Mouse (Mus musculus): ENCODE data around the gene Arhgap23. TPM values are rescaled to one million over a fixed set of nuclear protein-coding genes. Genes with fewer than 3 reads are reported as not detected.

Arhgap23 gene
- polyA plus RNA-seq, 1 experiment from 2014 or later: 9.3 TPM

- Histone ChIP-seq H3K9me3 (replicated peaks) (no peaks in the 10 kb centered on the region), H3K4me3 (peak overlapping the region; percentile 28), H3K36me3 (no peaks in the 10 kb centered on the region), H3K4me1 (peaks cover 27% of the 10 kb centered on the region), H3K4me2 (replicated peaks) (peak overlapping the region; percentile 58), H3K27ac (peak overlapping the region; percentile 74), H3K27me3 (peaks cover 7% of the 10 kb centered on the region; the same call in 1 of the 2 replicates), H3K9ac (peak overlapping the region; percentile 28; the same call in 1 of the 2 replicates)
- peak; percentile 81 for ATAC-seq (ENCODE audit: low FRiP score)
- WGBS: 1% methylated on average over 31 of the region's 32 CpGs
Observed at GRCm38 (mm10) chr11:97427794-97428725, 12.7 kb downstream of the Arhgap23 start.

DNA sequence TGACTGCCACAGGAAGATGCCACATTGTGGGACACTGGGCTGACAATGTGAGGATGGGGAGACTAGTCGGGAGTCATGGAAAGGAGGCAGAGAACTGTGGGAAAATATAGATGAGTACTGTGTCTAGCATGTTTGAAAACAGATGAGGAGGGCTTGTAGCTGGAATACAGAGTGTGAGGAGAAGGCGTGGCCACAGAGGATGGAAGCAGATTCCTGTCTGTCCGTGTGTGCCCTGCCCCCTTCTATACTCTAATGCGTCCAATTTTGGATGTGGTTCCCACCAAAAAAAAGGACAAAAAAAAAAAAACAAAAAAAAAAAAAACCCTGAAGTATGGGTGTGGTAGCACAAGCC, 13.4 kb downstream of the Arhgap23 start:
- H3K4me1 ChIP-seq: peaks cover 25% of the 10 kb centered on the region
- no peaks in the 10 kb centered on the region for H3K9me3 ChIP-seq (replicated peaks)
- no peaks in the 10 kb centered on the region for H3K36me3 ChIP-seq
- H3K4me2 ChIP-seq (replicated peaks): peak overlapping the region; percentile 58
- H3K9ac ChIP-seq: peak overlapping the region; percentile 9; the same call in 1 of the 2 replicates
- H3K4me3 ChIP-seq: peak overlapping the region; percentile 28
- peaks cover 7% of the 10 kb centered on the region; the same call in 1 of the 2 replicates for H3K27me3 ChIP-seq
- no peak for ATAC-seq (ENCODE audit: low FRiP score)
- peak overlapping the region; percentile 74 for H3K27ac ChIP-seq
- 63% methylated on average over 4 of the region's 4 CpGs for WGBS

- Histone ChIP-seq H3K4me1 (peaks cover 22% of the 10 kb centered on the region), H3K27me3 (peaks cover 7% of the 10 kb centered on the region; the same call in 1 of the 2 replicates), H3K36me3 (no peaks in the 10 kb centered on the region), H3K27ac (no peak overlapping the region), H3K4me3 (no peak overlapping the region), H3K4me2 (replicated peaks) (no peak overlapping the region), H3K9me3 (replicated peaks) (no peaks in the 10 kb centered on the region), H3K9ac (no peak overlapping the region)
- ATAC-seq (ENCODE audit: low FRiP score): no peak
- WGBS: 79% methylated on average over 8 of the region's 8 CpGs
Observed at GRCm38 (mm10) chr11:97429615-97430014, 14.3 kb downstream of the Arhgap23 start.

DNA sequence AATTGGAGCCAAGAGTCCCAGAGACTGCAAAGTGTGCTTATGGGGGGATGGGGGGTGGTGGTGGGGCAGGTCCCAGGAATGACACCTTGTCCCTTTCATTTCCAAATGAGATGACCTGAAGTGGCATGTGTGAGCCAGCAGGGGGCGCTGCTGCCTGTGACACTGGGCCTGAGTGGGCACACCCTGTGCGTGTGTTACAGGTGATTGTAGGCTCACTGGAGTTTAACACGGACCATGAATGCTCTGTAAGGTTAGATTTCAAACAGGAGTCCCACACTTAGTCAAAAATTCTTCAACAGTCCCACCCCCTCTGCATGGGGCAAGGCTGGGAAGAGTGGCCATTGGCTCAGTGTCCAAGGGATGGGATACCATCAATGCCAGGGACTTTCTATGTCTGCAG, 16.7 kb downstream of the Arhgap23 start:
- Histone ChIP-seq H3K4me3 (no peak overlapping the region), H3K27ac (no peak overlapping the region), H3K27me3 (peaks cover 7% of the 10 kb centered on the region; the same call in 1 of the 2 replicates), H3K4me1 (peaks cover 41% of the 10 kb centered on the region), H3K4me2 (replicated peaks) (no peak overlapping the region), H3K36me3 (no peaks in the 10 kb centered on the region), H3K9me3 (replicated peaks) (no peaks in the 10 kb centered on the region), H3K9ac (no peak overlapping the region)
- WGBS: 17% methylated on average over 3 of the region's 3 CpGs
- no peak for ATAC-seq (ENCODE audit: low FRiP score)

DNA sequence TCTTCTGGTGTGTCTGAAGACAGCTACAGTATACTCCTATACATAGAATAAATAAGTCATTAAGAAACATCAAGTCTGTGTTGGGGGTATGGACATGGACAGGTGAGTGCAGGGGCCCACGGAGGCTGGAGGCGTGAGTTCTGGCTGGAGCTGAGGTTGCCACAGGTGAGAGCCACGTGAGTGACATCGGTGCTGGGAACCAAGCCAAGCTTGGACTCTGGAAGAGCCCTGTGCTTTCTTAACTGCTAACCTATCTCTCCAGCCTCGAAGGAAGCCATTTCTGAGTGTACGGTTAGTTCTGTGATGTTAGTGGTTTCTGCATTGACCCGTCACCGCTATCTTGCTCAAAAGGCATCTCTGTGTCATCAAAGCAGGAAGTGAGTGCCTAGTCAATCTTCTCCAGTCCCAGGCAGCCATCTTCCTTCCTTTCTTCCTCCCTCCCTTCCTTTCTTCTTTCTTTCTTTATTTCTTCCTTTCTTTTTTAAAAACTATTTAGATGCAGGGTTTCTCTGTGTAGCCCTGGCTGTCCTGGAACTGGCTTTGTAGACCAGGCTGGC, 17.7 kb downstream of the Arhgap23 start:
- Histone ChIP-seq H3K4me3 (no peak overlapping the region), H3K4me1 (peaks cover 40% of the 10 kb centered on the region), H3K27ac (no peak overlapping the region), H3K9me3 (replicated peaks) (no peaks in the 10 kb centered on the region), H3K4me2 (replicated peaks) (no peak overlapping the region), H3K36me3 (no peaks in the 10 kb centered on the region), H3K27me3 (peaks cover 7% of the 10 kb centered on the region; the same call in 1 of the 2 replicates), H3K9ac (no peak overlapping the region)
- 89% methylated on average over 8 of the region's 8 CpGs for WGBS
- ATAC-seq (ENCODE audit: low FRiP score): no peak

DNA sequence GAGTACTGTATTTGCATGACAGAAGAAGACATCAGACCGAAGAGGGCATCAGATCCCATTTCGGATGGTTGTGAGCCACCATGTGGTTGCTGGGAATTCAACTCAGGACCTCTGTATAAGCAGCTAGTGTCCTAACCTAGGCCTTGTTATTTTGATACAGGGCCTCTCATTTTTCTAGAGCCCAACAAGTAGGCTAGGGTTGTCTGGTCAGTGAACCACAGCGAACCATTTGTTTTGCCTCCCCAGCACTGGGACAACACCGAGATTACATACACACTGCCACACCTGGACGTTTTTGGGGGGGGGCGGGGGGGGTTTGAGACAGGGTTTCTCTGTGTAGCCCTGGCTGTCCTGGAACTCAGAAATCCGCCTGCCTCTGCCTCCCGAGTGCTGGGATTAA, 18.8 kb downstream of the Arhgap23 start:
- no peaks in the 10 kb centered on the region for H3K36me3 ChIP-seq
- WGBS: 77% methylated on average over 8 of the region's 8 CpGs
- no peaks in the 10 kb centered on the region for H3K9me3 ChIP-seq (replicated peaks)
- no peak overlapping the region for H3K27ac ChIP-seq
- peaks cover 38% of the 10 kb centered on the region for H3K4me1 ChIP-seq
- H3K27me3 ChIP-seq: peaks cover 14% of the 10 kb centered on the region
- no peak overlapping the region for H3K9ac ChIP-seq
- no peak for ATAC-seq (ENCODE audit: low FRiP score)
- no peak overlapping the region for H3K4me2 ChIP-seq (replicated peaks)
- H3K4me3 ChIP-seq: no peak overlapping the region

GRCm38 (mm10) chr11:97434704-97435454, 19.5 kb downstream of the Arhgap23 start:
- H3K9ac ChIP-seq: no peak overlapping the region
- H3K4me1 ChIP-seq: peaks cover 35% of the 10 kb centered on the region
- H3K9me3 ChIP-seq (replicated peaks): no peaks in the 10 kb centered on the region
- H3K36me3 ChIP-seq: no peaks in the 10 kb centered on the region
- H3K4me2 ChIP-seq (replicated peaks): peak overlapping the region; percentile 45
- H3K27ac ChIP-seq: peak overlapping the region; percentile 56
- peak overlapping the region; percentile 23 for H3K4me3 ChIP-seq
- H3K27me3 ChIP-seq: peaks cover 15% of the 10 kb centered on the region
- peak; percentile 68 for ATAC-seq (ENCODE audit: low FRiP score)
- WGBS: 7% methylated on average over 15 of the region's 15 CpGs

GRCm38 (mm10) chr11:97435808-97436491, 20.6 kb downstream of the Arhgap23 start:
- H3K9ac ChIP-seq: 0 out of 2 replicates have a peak overlapping the region, but pooled peaks have one; percentile 18
- no peak for ATAC-seq (ENCODE audit: low FRiP score)
- WGBS: 58% methylated on average over 13 of the region's 13 CpGs
- H3K4me1 ChIP-seq: peaks cover 43% of the 10 kb centered on the region
- no peak overlapping the region for H3K4me2 ChIP-seq (replicated peaks)
- H3K4me3 ChIP-seq: no peak overlapping the region
- H3K27me3 ChIP-seq: peaks cover 26% of the 10 kb centered on the region
- peak overlapping the region; percentile 52; the same call in 1 of the 2 replicates for H3K27ac ChIP-seq
- no peaks in the 10 kb centered on the region for H3K9me3 ChIP-seq (replicated peaks)
- no peaks in the 10 kb centered on the region for H3K36me3 ChIP-seq

DNA sequence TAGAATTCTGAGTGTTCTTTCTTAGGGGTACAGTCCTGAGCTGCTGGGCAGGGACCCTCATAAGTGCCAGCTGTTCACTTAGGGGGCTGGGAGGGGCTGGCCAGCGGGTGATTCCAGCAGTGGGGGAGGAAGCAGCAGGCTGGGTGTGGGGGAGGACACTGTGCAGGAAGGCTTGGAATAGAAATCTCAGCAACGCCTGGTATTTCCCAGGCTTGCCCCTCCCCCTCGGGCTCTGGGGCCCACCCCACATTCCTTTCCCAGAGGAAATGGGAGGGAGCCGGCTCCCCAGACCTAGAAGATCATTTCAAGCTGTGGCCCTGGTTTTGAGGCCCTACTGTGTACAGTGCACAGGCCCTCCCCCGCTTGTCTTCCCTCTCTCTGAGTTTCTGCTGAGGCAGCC, 22.4 kb downstream of the Arhgap23 start:
- ATAC-seq (ENCODE audit: low FRiP score): no peak
- 11% methylated on average over 5 of the region's 5 CpGs for WGBS
- Histone ChIP-seq H3K9me3 (replicated peaks) (no peaks in the 10 kb centered on the region), H3K4me2 (replicated peaks) (no peak overlapping the region), H3K27ac (0 out of 2 replicates have a peak overlapping the region, but pooled peaks have one; percentile 1), H3K9ac (no peak overlapping the region), H3K4me1 (peaks cover 58% of the 10 kb centered on the region), H3K36me3 (no peaks in the 10 kb centered on the region), H3K27me3 (peaks cover 43% of the 10 kb centered on the region), H3K4me3 (no peak overlapping the region)

GRCm38 (mm10) chr11:97438868-97439267, 23.5 kb downstream of the Arhgap23 start:
- H3K4me3 ChIP-seq: no peak overlapping the region
- H3K9ac ChIP-seq: no peak overlapping the region
- H3K27ac ChIP-seq: no peak overlapping the region
- WGBS: 43% methylated on average over 9 of the region's 9 CpGs
- H3K27me3 ChIP-seq: peaks cover 43% of the 10 kb centered on the region
- H3K9me3 ChIP-seq (replicated peaks): no peaks in the 10 kb centered on the region
- ATAC-seq (ENCODE audit: low FRiP score): no peak
- no peaks in the 10 kb centered on the region for H3K36me3 ChIP-seq
- H3K4me1 ChIP-seq: peaks cover 58% of the 10 kb centered on the region
- no peak overlapping the region for H3K4me2 ChIP-seq (replicated peaks)

DNA sequence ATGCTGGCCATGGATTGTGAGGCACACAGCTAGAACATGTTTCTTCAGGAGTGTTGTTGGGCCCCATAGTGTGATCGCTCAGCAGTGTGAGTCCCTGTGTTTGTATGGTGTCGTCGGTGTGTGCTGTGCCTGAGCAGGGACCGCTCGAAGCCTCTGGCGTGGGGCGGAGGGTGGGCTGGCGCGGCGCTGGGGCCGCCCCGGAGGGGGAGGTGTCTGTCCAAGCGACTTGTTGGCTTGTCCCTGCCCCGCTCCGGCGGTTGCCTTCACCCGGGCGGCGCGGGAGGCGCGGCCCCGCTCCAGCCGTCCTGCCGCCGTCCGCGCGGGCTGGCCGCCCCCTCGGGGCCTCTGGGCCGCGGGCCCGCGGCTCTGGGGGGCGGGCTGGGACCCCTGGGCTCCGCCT, 24.6 kb downstream of the Arhgap23 start:
- 5% methylated on average over 27 of the region's 37 CpGs for WGBS
- Histone ChIP-seq H3K27me3 (peaks cover 43% of the 10 kb centered on the region), H3K4me3 (peak overlapping the region; percentile 43), H3K9ac (peak overlapping the region; percentile 57), H3K4me1 (peaks cover 54% of the 10 kb centered on the region), H3K36me3 (no peaks in the 10 kb centered on the region), H3K4me2 (replicated peaks) (peak overlapping the region; percentile 62), H3K9me3 (replicated peaks) (no peaks in the 10 kb centered on the region), H3K27ac (0 out of 2 replicates have a peak overlapping the region, but pooled peaks have one; percentile 19)
- no peak for ATAC-seq (ENCODE audit: low FRiP score)

All from hindbrain, embryonic 12.5 days (tissue).